Mouse (Mus musculus) small intestine, adult 2 months (tissue): ENCODE data around the gene Rassf8. TPM values are rescaled to one million over a fixed set of nuclear protein-coding genes. Genes with fewer than 3 reads are reported as not detected.

Experiments
- H3K27ac ChIP-seq: fragments of 200-500 bp; 2 replicates; pipeline ENCODE4 v1.5.1; 2012; ENCODE audit warnings: low read depth, low read length, control low read depth, inconsistent platforms; ENCODE audit not compliant: insufficient read depth
- H3K27me3 ChIP-seq: fragments of 200-500 bp; 2 replicates; pipeline ENCODE4 v1.6.1; 2012; ENCODE audit warnings: mild to moderate bottlenecking, moderate library complexity, low read length, inconsistent platforms; ENCODE audit not compliant: control insufficient read depth, insufficient read depth
- H3K36me3 ChIP-seq: fragments of 200-500 bp; 2 replicates; pipeline ENCODE4 v1.6.1; 2012; ENCODE audit warnings: mild to moderate bottlenecking, low read length, control low read depth, inconsistent platforms; ENCODE audit not compliant: control insufficient read depth, insufficient read depth
- H3K4me1 ChIP-seq: fragments of 200-500 bp; 2 replicates; pipeline ENCODE4 v1.6.1; 2012; ENCODE audit warnings: low read length, inconsistent platforms, mixed read lengths; ENCODE audit not compliant: control insufficient read depth, insufficient read depth, insufficient read length
- H3K4me3 ChIP-seq: fragments of 200-500 bp; 2 replicates; pipeline ENCODE4 v1.5.1; 2012; ENCODE audit warnings: low read depth, mild to moderate bottlenecking, control low read depth, inconsistent platforms, low read length, moderate library complexity
- CTCF ChIP-seq: fragments of 200-500 bp; IDR thresholded peaks from 2 replicates; pipeline ENCODE4 v1.5.1; 2012; ENCODE audit warnings: low read depth, mild to moderate bottlenecking, control low read depth, inconsistent platforms, low read length, moderate library complexity, mixed read lengths; ENCODE audit not compliant: insufficient replicate concordance, insufficient read length; ENCODE audit errors: extremely low read depth
- POLR2A ChIP-seq: fragments of 200-500 bp; IDR thresholded peaks from 2 replicates; pipeline ENCODE4 v1.6.1; 2012; ENCODE audit warnings: low read depth, mild to moderate bottlenecking, control low read depth, inconsistent platforms, low read length, moderate library complexity
- WGBS: fragments of 180-500 bp; shearing (Covaris S2); methylation state at CpG from one replicate; pipeline ENCODE4 v1.1.7; 2018; 5-methylcytosine and 5-hydroxymethylcytosine counted together
- polyA plus RNA-seq: library from polyadenylated mRNA; depleted of rRNA; stranded (reverse); fragments of >200 nt; gene quantifications from 2 replicates; pipeline ENCODE4 v1.2.3, GENCODE M21; 2012

The Rassf8 gene
- polyA plus RNA-seq, 1 experiment: 1.1 TPM

- TF ChIP-seq CTCF: no peak
- TF ChIP-seq POLR2A: no peak
- H3K27ac ChIP-seq: no peak overlapping the region
- WGBS: 45% methylated on average over 14 of the region's 14 CpGs
These were observed 49.9 kb downstream of the Rassf8 start for GRCm38 (mm10) chr6:145796191-145797023.

GRCm38 (mm10) chr6:145797692-145798091, 51.1 kb downstream of the Rassf8 start:
- WGBS: 67% methylated on average over 3 of the region's 3 CpGs
- Histone ChIP-seq H3K4me3 (no peak overlapping the region), H3K4me1 (0 out of 2 replicates have a peak, but pooled peaks cover under 1% of the 10 kb centered on the region), H3K36me3 (no peaks in the 10 kb centered on the region), H3K27me3 (no peaks in the 10 kb centered on the region), H3K27ac (no peak overlapping the region)
- TF ChIP-seq POLR2A: no peak
- no peak for TF ChIP-seq CTCF

More at GRCm38 (mm10) chr6:145796191-145797023, 49.9 kb downstream of the Rassf8 start:
- H3K27me3 ChIP-seq: no peaks in the 10 kb centered on the region
- no peak overlapping the region for H3K4me3 ChIP-seq
- no peaks in the 10 kb centered on the region for H3K36me3 ChIP-seq
- H3K4me1 ChIP-seq: 0 out of 2 replicates have a peak, but pooled peaks cover 2% of the 10 kb centered on the region

- TF ChIP-seq POLR2A (no peak), CTCF (no peak)
- WGBS: 72% methylated on average over 3 of the region's 3 CpGs
- H3K27ac ChIP-seq: no peak overlapping the region
- H3K27me3 ChIP-seq: no peaks in the 10 kb centered on the region
- no peaks in the 10 kb centered on the region for H3K4me1 ChIP-seq
- H3K36me3 ChIP-seq: no peaks in the 10 kb centered on the region
- no peak overlapping the region for H3K4me3 ChIP-seq
These were observed 55.4 kb downstream of the Rassf8 start for GRCm38 (mm10) chr6:145801796-145802488.

GRCm38 (mm10) chr6:145802881-145803280, 56.3 kb downstream of the Rassf8 start:
- TF ChIP-seq POLR2A (no peak), CTCF (no peak)
- Histone ChIP-seq H3K27me3 (no peaks in the 10 kb centered on the region), H3K4me3 (no peak overlapping the region), H3K27ac (no peak overlapping the region), H3K4me1 (no peaks in the 10 kb centered on the region), H3K36me3 (no peaks in the 10 kb centered on the region)
- WGBS: 69% methylated on average over 8 of the region's 8 CpGs

GRCm38 (mm10) chr6:145804276-145804675, 57.7 kb downstream of the Rassf8 start:
- TF ChIP-seq POLR2A (no peak), CTCF (no peak)

GRCm38 (mm10) chr6:145806784-145807183, 60.2 kb downstream of the Rassf8 start:
- H3K36me3 ChIP-seq: no peaks in the 10 kb centered on the region
- no peak overlapping the region for H3K4me3 ChIP-seq
- H3K27me3 ChIP-seq: no peaks in the 10 kb centered on the region
- peaks cover 2% of the 10 kb centered on the region; the same call in 1 of the 2 replicates for H3K4me1 ChIP-seq
- no peak overlapping the region for H3K27ac ChIP-seq
- 43% methylated on average over 2 of the region's 2 CpGs for WGBS
- TF ChIP-seq POLR2A (no peak), CTCF (no peak)

More at GRCm38 (mm10) chr6:145804276-145804675, 57.7 kb downstream of the Rassf8 start:
- 73% methylated on average over 3 of the region's 3 CpGs for WGBS
- Histone ChIP-seq H3K4me3 (no peak overlapping the region), H3K27me3 (no peaks in the 10 kb centered on the region), H3K36me3 (no peaks in the 10 kb centered on the region), H3K27ac (no peak overlapping the region), H3K4me1 (no peaks in the 10 kb centered on the region)

GRCm38 (mm10) chr6:145807929-145808328, 61.4 kb downstream of the Rassf8 start:
- H3K27me3 ChIP-seq: no peaks in the 10 kb centered on the region
- no peak overlapping the region for H3K27ac ChIP-seq
- H3K36me3 ChIP-seq: no peaks in the 10 kb centered on the region
- TF ChIP-seq POLR2A: no peak
- no peak for TF ChIP-seq CTCF
- peaks cover 2% of the 10 kb centered on the region; the same call in 1 of the 2 replicates for H3K4me1 ChIP-seq
- no peak overlapping the region for H3K4me3 ChIP-seq
- 87% methylated on average over 9 of the region's 9 CpGs for WGBS
